Mouse (Mus musculus) testis, adult 2 months (tissue): ENCODE results near the gene Adamts7.

ENCODE experiments used
- CTCF ChIP-seq: fragments of 200-500 bp; IDR thresholded peaks from 2 replicates; pipeline ENCODE4 v1.5.1; 2012; ENCODE audit warnings: low read depth, mild to moderate bottlenecking, inconsistent platforms, low read length, moderate library complexity; ENCODE audit not compliant: control insufficient read depth, insufficient read depth, insufficient replicate concordance
- POLR2A ChIP-seq: fragments of 200-500 bp; IDR thresholded peaks from 2 replicates; pipeline ENCODE4 v1.6.1; 2012; ENCODE audit warnings: low read depth, mild to moderate bottlenecking, inconsistent platforms, low read length, moderate library complexity; ENCODE audit not compliant: control insufficient read depth

DNA sequence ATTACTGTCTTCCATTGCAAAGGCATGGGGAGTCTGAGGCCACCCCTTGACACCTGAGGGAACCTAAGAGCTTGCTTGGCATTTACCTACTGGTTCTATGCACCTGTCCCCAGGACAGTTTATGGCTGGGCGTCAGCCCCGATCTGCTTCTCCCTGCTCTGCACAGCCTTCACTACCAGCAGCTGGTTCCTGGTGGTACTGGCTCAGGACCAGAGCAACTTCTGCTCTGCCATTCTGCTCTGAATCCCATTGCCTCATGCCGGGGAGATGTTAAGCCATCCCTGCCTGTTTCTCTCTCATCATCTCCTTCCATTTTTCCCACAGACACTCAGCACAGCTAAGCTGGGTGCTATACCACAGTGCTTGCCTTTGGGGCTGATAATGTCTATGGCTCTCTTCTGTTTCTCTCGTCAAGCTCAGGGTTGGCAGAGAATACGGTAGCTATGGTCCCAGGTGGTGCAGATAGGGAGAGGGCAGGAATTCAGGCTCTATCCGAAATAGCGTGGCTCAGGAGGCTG lies 35.1 kb downstream of the Adamts7 start:
- TF ChIP-seq POLR2A, result no peak
- no peak for TF ChIP-seq CTCF
